Mouse (Mus musculus) liver (tissue): Measurements from ENCODE around the gene Gm21988.

ENCODE experiments used
- DNase-seq: peaks from one replicate; pipeline ENCODE4 v3.0.0-alpha.2; 2020; ENCODE audit warnings: mixed read lengths

Gene Gm21988

GRCm38 (mm10) chr11:70235254-70235900 lies 4.3 kb downstream of the Gm21988 start:
- no peak for DNase-seq

DNA sequence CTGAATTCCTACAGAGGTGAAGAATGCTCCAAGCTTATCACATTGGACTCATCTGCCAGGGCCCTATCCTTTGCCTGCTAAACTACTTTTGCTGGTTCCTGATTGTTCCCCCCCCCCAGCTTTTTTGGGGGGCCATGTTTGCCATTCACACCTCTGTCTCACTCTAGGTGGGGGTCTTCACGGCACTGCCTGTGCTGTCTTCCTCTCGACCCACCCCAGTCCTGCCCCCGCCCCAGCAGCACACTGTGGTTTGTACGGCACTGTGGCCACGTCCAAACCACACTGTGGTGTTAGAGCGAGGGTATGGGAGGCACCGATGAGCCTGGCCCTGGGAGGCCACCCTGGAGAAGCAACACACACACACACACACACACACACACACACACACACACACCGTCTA lies 5.1 kb downstream of the Gm21988 start:
- DNase-seq, result no peak

GRCm38 (mm10) chr11:70234037-70234436 lies 5.6 kb downstream of the Gm21988 start:
- no peak for DNase-seq

GRCm38 (mm10) chr11:70233016-70233415 lies 6.6 kb downstream of the Gm21988 start:
- no peak for DNase-seq

GRCm38 (mm10) chr11:70232546-70232945 lies 7.1 kb downstream of the Gm21988 start:
- no peak for DNase-seq

DNA sequence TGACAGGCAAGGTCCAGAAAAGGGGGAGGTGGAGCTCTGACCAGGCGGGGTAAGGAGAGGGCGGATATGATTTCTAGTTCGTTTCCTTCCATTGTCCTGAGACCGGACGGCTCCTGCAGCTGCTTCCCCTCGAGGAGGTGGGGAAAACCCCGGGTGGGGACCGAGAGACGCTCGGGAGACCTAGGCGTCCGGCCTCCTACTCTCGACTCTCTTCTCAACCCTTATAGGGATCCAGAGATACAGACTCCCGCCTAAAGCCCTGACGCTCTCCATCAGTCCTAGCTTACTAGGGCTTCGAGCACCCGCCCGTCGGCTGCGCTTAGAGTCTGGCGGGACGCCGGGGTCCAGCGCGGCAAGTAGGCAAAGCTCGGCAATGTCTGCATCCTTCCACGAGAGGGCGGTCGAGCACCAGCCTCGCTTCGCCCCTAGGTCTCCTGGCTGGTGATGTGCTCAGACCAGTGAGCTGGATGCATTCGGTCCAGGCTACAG lies 9.3 kb downstream of the Gm21988 start:
- DNase-seq, result peak; percentile 87

DNA sequence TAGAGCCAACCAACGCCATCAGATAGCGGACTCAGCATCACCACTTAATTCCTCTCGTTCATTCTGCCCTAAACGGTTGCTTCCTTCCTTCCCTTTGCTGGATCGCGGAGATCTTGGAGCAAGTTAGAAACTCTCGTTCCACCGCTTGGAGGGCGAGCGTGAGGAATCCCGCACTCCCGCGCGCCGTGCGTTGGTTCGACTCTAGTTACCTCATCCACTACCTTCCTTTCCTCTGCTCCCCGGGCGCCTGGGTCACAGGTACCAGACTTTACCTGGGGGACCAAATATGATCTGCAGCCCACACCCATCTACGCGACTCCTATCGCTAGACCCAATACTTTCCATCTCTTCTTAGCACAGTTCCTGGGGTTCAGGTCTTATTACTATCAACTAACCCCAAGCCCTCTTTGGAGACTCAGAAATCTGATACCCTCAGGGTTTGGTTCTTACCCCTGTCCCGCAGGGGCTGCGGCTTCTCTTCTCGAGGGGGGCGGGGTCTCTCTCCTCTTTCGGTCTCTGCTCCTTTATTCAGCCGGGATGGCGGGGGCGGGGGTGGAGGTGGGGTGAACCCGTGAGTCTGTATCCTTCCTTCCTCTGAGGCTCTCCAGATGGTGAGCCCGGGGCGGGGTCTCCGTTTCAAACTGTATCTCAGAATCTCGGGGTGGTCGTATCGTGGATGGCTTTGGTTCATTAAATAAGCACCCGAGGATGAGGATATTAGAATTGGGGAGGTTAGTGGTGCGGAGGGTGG lies 10.2 kb downstream of the Gm21988 start, which contains the start of gene Bcl6b:
Gene Bcl6b (minus strand): TSS at position 539 of the 751 bp plus-strand sequence.
- no peak for DNase-seq

DNA sequence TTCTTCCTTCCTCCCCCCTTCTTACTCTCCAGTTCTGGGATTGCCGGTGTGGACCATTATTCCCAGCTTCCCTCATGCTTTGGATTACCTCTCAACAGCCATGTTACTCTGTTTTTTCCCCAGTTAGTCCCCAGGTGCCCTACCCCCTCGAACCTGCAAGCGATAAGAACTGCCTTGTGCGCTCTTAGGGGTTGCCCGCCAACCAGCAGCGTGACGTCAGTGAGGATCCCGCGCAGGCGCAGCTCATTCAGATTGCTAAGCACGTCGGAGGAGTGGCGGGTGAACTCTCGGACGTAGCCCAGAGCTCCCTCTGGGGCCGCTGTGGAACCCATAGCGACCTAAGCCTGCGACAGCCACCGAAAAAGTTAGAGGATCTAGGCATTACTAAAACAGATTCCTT lies 10.8 kb downstream of the Gm21988 start:
- peak; percentile 93 for DNase-seq

DNA sequence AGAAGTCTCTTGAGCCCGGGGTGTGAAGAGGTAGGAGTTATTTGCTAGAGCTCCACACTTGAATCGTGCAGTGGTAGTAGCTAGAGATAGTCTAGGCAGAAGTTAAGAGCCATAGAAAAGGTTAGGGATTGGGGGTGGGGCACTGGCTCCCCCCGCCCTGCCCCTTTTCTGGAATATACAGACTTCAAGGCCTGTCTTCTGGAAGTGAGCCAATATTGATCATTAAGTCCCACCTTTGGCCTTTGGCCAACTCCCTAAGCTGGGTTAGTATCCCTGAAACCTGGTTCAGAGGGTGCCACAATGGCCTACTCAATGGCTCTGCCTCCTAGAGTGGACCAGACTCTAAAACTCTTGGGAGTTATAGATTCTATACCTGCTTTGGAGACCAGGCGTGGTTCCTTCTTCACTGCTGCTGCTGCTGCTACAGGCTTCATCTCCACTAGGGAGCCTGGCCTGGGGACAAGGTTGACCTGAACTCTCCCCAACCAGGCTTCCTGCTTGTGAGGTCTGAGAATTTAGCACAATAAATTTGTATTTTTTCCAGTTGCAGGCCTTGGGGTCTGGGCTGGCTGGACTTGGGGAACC lies 11.9 kb downstream of the Gm21988 start:
- no peak for DNase-seq

- no peak for DNase-seq
Measured at GRCm38 (mm10) chr11:70227126-70227525, 12.5 kb downstream of the Gm21988 start.

DNA sequence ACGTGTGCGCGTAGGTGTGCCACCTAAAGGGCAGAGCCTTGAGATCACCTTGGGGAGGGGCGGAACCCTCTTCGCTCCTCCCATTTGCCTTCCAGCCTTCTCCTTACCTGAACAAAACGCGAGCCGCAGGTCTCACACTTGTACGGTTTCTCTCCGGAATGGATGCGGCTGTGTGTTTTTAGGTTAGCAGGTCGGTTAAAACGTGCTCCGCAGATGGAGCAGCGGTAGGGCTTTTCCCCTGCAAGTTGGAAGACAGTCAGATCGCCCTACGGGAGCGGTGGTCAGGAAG lies 13.1 kb downstream of the Gm21988 start:
- no peak for DNase-seq

GRCm38 (mm10) chr11:70225798-70226601 lies 13.6 kb downstream of the Gm21988 start:
- no peak for DNase-seq

GRCm38 (mm10) chr11:70223724-70224123 lies 15.9 kb downstream of the Gm21988 start:
- DNase-seq, result no peak

- peak; percentile 78 for DNase-seq
Measured at GRCm38 (mm10) chr11:70221603-70222500, 17.8 kb downstream of the Gm21988 start.

DNA sequence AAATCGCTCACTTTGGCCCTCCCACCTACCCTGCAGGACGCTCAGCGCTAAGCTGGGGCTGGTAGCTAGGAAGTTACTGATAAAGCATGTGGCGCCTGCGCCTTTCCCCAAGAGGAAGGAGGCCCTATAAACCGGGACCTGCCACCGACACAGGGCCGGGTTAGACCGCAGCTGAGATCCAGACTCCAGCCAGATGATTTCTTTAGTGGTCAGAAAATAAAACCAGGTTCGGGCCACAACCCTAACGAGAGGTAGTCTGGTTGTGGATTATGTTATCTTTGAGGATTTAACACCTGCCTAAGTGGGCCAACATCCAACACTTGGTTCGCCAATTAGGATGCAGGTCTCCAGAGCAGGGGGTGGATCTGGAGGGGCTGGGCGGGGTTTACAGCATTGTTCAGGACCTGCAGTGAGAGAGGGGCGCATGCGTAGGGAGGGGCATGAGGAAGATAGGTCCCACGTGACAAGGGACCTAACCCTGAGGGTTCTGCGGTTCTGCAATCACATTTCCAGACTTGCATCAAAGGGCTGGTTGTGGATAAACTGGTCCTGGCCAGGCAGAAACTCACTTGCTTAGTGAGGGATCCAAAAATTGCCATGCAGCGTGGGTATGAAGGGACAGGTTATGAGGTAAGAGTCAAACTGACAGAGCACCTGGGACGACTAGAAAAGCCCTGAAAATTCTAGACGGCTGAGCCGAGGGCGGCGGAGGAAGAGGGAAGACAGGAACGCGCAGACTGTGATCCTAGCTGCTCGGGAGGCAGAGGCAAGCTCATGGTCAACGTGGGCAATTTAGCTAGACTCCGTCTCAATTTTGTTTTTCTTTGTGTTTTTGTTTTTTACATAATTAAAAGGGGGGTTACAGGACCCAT lies 18.7 kb downstream of the Gm21988 start, which contains the start of gene Slc16a13:
Gene Slc16a13 (minus strand): TSS at position 334 of the 872 bp plus-strand sequence.
- peak; percentile 97 for DNase-seq

DNA sequence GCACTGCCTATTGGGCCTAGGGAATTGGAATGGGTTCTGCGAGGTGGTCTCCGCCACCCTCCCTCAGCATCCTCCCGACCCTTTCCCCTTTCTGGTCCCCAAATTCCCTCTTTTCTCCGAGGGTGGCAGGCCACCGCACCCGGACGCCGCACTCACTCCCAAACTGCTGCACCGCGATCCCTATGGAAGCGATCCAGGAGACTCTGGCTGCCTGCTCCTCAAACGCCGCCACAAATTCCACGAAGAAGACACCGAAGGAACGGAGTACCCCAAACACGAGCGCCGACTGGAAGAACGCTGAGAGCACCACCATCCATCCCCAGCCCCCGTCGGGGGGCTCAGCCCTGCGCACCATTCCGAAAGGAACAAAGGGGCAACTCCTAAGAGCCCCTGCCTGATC lies 19.3 kb downstream of the Gm21988 start:
- DNase-seq, result no peak

- DNase-seq, result no peak
Measured at GRCm38 (mm10) chr11:70219873-70220272, 19.8 kb downstream of the Gm21988 start.

DNA sequence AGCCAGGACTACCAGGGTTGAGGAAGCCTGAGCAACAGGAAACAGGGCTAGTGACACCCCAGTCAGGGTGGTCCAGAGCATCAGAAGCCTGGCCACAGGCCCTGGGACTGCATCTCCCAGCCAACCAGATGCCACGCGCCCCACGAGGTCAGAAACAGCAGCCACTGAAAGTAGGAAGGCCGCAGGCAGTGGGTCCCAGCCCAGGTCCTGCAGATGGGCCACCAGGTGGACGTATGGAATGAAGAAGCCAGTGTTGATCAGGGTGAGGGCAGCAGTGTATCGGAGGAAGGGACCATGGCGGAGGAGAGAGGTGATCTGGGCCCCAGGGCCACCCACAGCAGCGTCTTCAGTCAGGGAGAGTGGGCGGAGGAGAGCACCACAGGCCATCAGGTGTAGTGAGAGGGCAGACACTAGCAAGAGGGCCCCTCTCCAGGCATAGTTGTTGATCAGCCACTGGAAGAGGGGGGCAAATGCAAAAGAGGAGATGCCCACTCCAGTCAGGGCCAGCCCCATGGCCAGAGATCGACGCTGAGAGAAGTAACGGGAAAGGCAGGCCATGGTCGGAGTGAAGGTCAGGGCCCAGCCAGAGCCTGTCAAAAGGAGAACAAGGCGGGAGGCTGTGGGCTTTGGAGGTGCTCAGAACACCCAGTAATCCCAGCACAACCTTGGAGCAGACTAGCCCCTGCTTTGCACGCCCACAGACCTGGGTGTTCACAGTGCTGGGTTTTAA lies 20.7 kb downstream of the Gm21988 start:
- no peak for DNase-seq

DNA sequence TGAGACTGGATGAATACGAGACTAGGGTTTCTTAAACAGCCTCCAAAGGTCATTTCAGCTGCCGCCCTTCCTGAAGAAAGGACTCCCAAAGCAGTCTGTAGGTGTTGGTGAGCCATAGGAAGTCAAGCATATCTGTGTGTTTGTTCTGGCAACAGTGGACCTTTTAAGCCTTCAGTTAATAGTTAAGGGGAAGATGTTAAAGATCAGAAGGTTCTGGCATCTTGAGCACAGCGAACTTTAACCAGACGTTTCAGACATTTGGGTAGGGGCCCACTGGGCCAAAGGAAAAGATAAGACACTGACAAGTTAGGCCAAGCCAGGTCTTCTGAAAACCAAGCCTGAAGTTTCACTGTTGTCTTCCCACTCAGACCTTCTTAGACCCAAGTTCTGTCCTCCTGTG lies 21.6 kb downstream of the Gm21988 start:
- DNase-seq, result no peak

GRCm38 (mm10) chr11:70216103-70216502 lies 23.5 kb downstream of the Gm21988 start:
- no peak for DNase-seq
